ENCODE assay signal across 9 mouse cellular contexts in genomic region chr13:101760001-101760687, GRCm38 (mm10). TPM values are rescaled to one million over a fixed set of nuclear protein-coding genes. Genes with fewer than 3 reads are reported as not detected.
DNase-seq lines count a peak whose midpoint lies in the region; ATAC-seq and TF ChIP-seq lines count a peak whose summit lies in the region.
"Had no signal": no experiment of that assay in that cellular context is flagged by ENCODE, and none has a peak within 500 bp of the region (broad histone marks: within the 10 kb centered on the region; RNA-seq: fewer than 3 reads in every experiment).

No protein-coding gene starts in this region.

- ATAC-seq in kidney, embryonic 15.5 days (replicated peaks; ENCODE audit: low FRiP score), result 0 out of 2 replicates have a peak, but pooled peaks have one; percentile 26
- no peak for ATAC-seq in embryonic facial prominence, embryonic 11.5 days (replicated peaks; ENCODE audit: insufficient number of reproducible peaks, low FRiP score, low TSS enrichment, low read depth)
- ATAC-seq in liver, postnatal 0 days, result no peak
- no peak for ATAC-seq in erythroblast, adult 5-6 weeks (replicated peaks; ENCODE audit: low FRiP score, poor library complexity, severe bottlenecking)

- WGBS in kidney, embryonic 15.5 days, result 54% methylated on average over 8 of the region's 8 CpGs
- 41% methylated on average over 8 of the region's 8 CpGs for WGBS in embryonic facial prominence, embryonic 11.5 days
- WGBS in liver, postnatal 0 days (ENCODE audit: insufficient replicate concordance), result 27% methylated on average over 8 of the region's 8 CpGs

- TF ChIP-seq EP300 in CH12.LX (IDR thresholded peaks at IDR 0.05; ENCODE audit: low read length), result no peak
- TF ChIP-seq EP300 in liver, postnatal 0 days (IDR thresholded peaks at IDR 0.05; ENCODE audit: low read depth), result no peak

- H3K9me3 ChIP-seq in kidney, embryonic 15.5 days (replicated peaks), result no peaks in the 10 kb centered on the region
- H3K9me3 ChIP-seq in CH12.LX (replicated peaks; ENCODE audit: low read length), result no peaks in the 10 kb centered on the region
- H3K9me3 ChIP-seq in embryonic facial prominence, embryonic 11.5 days (replicated peaks; ENCODE audit: control insufficient read depth, low read length), result no peaks in the 10 kb centered on the region
- H3K9me3 ChIP-seq in liver, postnatal 0 days (ENCODE audit: low read length), result no peaks in the 10 kb centered on the region
- H3K9me3 ChIP-seq: limb, embryonic 15.5 days had no signal

- no peak overlapping the region for H3K9ac ChIP-seq in kidney, embryonic 15.5 days
- 0 out of 2 replicates have a peak overlapping the region, but pooled peaks have one; percentile 28 for H3K9ac ChIP-seq in CH12.LX (ENCODE audit: insufficient read depth, low read depth)
- no peak overlapping the region for H3K9ac ChIP-seq in embryonic facial prominence, embryonic 11.5 days (replicated peaks; ENCODE audit: low read length)
- no peak overlapping the region for H3K9ac ChIP-seq in liver, postnatal 0 days (replicated peaks)
- H3K9ac ChIP-seq: limb, embryonic 15.5 days had no signal

- H3K27ac ChIP-seq in kidney, embryonic 15.5 days, result peak overlapping the region; percentile 37; the same call in 1 of the 2 replicates
- H3K27ac ChIP-seq in CH12.LX (ENCODE audit: insufficient read depth, low read depth), result no peak overlapping the region
- no peak overlapping the region for H3K27ac ChIP-seq in embryonic facial prominence, embryonic 11.5 days (replicated peaks; ENCODE audit: low read depth, low read length)
- H3K27ac ChIP-seq in liver, postnatal 0 days (ENCODE audit: low read depth), result peak overlapping the region; percentile 60; the same call in 1 of the 2 replicates

- TF ChIP-seq POLR2A in CH12.LX (IDR thresholded peaks at IDR 0.05; ENCODE audit: low read depth, low read length), result no peak

- no peaks in the 10 kb centered on the region for H3K27me3 ChIP-seq in kidney, embryonic 15.5 days
- no peaks in the 10 kb centered on the region for H3K27me3 ChIP-seq in CH12.LX (replicated peaks)
- H3K27me3 ChIP-seq in embryonic facial prominence, embryonic 11.5 days (ENCODE audit: control insufficient read depth, insufficient read depth, low read length), result no peaks in the 10 kb centered on the region
- no peaks in the 10 kb centered on the region for H3K27me3 ChIP-seq in liver, postnatal 0 days (ENCODE audit: insufficient read depth, low read length)
- H3K27me3 ChIP-seq: limb, embryonic 15.5 days had no signal

- intact Hi-C loops in left cerebral cortex, postnatal 36 days (cut with DNase I), result no loop called here

- H3K4me1 ChIP-seq in kidney, embryonic 15.5 days, result peaks cover 81% of the 10 kb centered on the region
- peaks cover 19 to 77% of the 10 kb centered on the region in 2 experiments for H3K4me1 ChIP-seq in CH12.LX (ENCODE audit: control insufficient read depth in 1 of 2, insufficient read depth in 2 of 2)
- no peaks in the 10 kb centered on the region; the same call in 1 of the 2 replicates for H3K4me1 ChIP-seq in embryonic facial prominence, embryonic 11.5 days (ENCODE audit: control insufficient read depth, insufficient read depth, low read length)
- H3K4me1 ChIP-seq in liver, postnatal 0 days (ENCODE audit: insufficient read depth), result peaks cover 63% of the 10 kb centered on the region

- no peak for DNase-seq in kidney, postnatal 10 days
- no peak for DNase-seq in CH12.LX (ENCODE audit: extremely low read depth)
- peak; percentile 64 for DNase-seq in embryonic facial prominence, embryonic 11.5 days (ENCODE audit: low spot score)
- no peak for DNase-seq in liver, postnatal 0 days
- no peak for DNase-seq in right cerebral cortex, postnatal 36 days (ENCODE audit: low spot score in 2 of 2)
- no peak for DNase-seq in left cerebral cortex, postnatal 36 days (ENCODE audit: low spot score in 2 of 2)

- no peak for TF ChIP-seq RAD21 in CH12.LX (IDR thresholded peaks at IDR 0.05; ENCODE audit: low read depth, low read length)

- dilution Hi-C loops in CH12.LX (cut with MboI; ENCODE audit: extremely low pct_ligation_motif_present, extremely low pct_unique_long_range_greater_than_20kb, low sequenced_read_pairs), result no loop called here

- no peak overlapping the region for H3K4me3 ChIP-seq in kidney, embryonic 15.5 days (replicated peaks)
- H3K4me3 ChIP-seq in CH12.LX (replicated peaks in 1 of 3; ENCODE audit: low read depth in 2 of 3, low read length in 2 of 3, poor library complexity in 1 of 3), result no peak overlapping the region
- H3K4me3 ChIP-seq in embryonic facial prominence, embryonic 11.5 days (ENCODE audit: low read depth, low read length), result no peak overlapping the region
- no peak overlapping the region for H3K4me3 ChIP-seq in liver, postnatal 0 days (ENCODE audit: low read depth, low read length)
- H3K4me3 ChIP-seq: limb, embryonic 15.5 days had no signal

- 0 out of 2 replicates have a peak overlapping the region, but pooled peaks have one; percentile 14 for H3K4me2 ChIP-seq in kidney, embryonic 15.5 days
- peak overlapping the region; percentile 12; the same call in 1 of the 2 replicates for H3K4me2 ChIP-seq in CH12.LX (ENCODE audit: insufficient read depth, low read depth, poor library complexity, severe bottlenecking)
- no peak overlapping the region for H3K4me2 ChIP-seq in embryonic facial prominence, embryonic 11.5 days (ENCODE audit: low read depth, low read length)
- peak overlapping the region; percentile 36 for H3K4me2 ChIP-seq in liver, postnatal 0 days (ENCODE audit: low read depth, low read length)
- H3K4me2 ChIP-seq: limb, embryonic 15.5 days had no signal

- peaks cover 21% of the 10 kb centered on the region for H3K79me2 ChIP-seq in CH12.LX (replicated peaks; ENCODE audit: control insufficient read depth, extremely low read depth, insufficient read depth, poor library complexity, severe bottlenecking)

- in situ Hi-C loops in CH12.LX (cut with MboI; ENCODE audit: low pct_ligation_motif_present, low pct_unique_long_range_greater_than_20kb, low sequenced_read_pairs), result no loop called here

- no peak for TF ChIP-seq CTCF in CH12.LX (conservative IDR thresholded peaks at IDR 0.05 in 1 of 2, IDR thresholded peaks at IDR 0.05 in 1 of 2; ENCODE audit: low read depth in 2 of 2, low read length in 2 of 2)
- TF ChIP-seq CTCF in liver, postnatal 0 days (IDR thresholded peaks at IDR 0.05; ENCODE audit: low read depth), result no peak

- H3K36me3 ChIP-seq in kidney, embryonic 15.5 days, result peaks cover 23% of the 10 kb centered on the region
- peaks cover 10 to 44% of the 10 kb centered on the region in 2 experiments for H3K36me3 ChIP-seq in CH12.LX (replicated peaks in 1 of 2; ENCODE audit: control insufficient read depth in 1 of 2, insufficient read depth in 1 of 2, low read length in 1 of 2)
- H3K36me3 ChIP-seq in embryonic facial prominence, embryonic 11.5 days (replicated peaks; ENCODE audit: control insufficient read depth, insufficient read depth, low read depth, low read length), result no peaks in the 10 kb centered on the region
- peaks cover 17% of the 10 kb centered on the region for H3K36me3 ChIP-seq in liver, postnatal 0 days (replicated peaks; ENCODE audit: insufficient read depth, low read length)

TF ChIP-seq in CH12.LX, 34 proteins besides CTCF, POLR2A, EP300 and RAD21:
- TF ChIP-seq CHD2 (IDR thresholded peaks at IDR 0.05; ENCODE audit: low read length), result no peak
- no peak for TF ChIP-seq ZMIZ1 (IDR thresholded peaks at IDR 0.05; ENCODE audit: low read depth, low read length)
- TF ChIP-seq ETS1 (conservative IDR thresholded peaks at IDR 0.05; ENCODE audit: low read depth, low read length), result no peak
- TF ChIP-seq ZNF384 (IDR thresholded peaks at IDR 0.05; ENCODE audit: low read depth, low read length), result no peak
- no peak for TF ChIP-seq NRF1 (IDR thresholded peaks at IDR 0.05; ENCODE audit: low read depth, low read length)
- no peak for TF ChIP-seq TCF12 (IDR thresholded peaks at IDR 0.05; ENCODE audit: low read depth, low read length)
- no peak for TF ChIP-seq BHLHE40 (IDR thresholded peaks at IDR 0.05; ENCODE audit: low read depth, low read length)
- no peak for TF ChIP-seq POLR2AphosphoS2 (IDR thresholded peaks at IDR 0.05; ENCODE audit: low read depth, low read length)
- TF ChIP-seq IRF4 (IDR thresholded peaks at IDR 0.05; ENCODE audit: low read depth, low read length), result no peak
- no peak for TF ChIP-seq MEF2A (IDR thresholded peaks at IDR 0.05; ENCODE audit: borderline replicate concordance, low read depth, low read length)
- TF ChIP-seq JUN (IDR thresholded peaks at IDR 0.05; ENCODE audit: insufficient read depth, low read depth, low read length), result no peak
- no peak for TF ChIP-seq E2F4 (IDR thresholded peaks at IDR 0.05; ENCODE audit: insufficient replicate concordance, low read depth, low read length)
- no peak for TF ChIP-seq PAX5 (IDR thresholded peaks at IDR 0.05; ENCODE audit: low read length)

RNA-seq across cellular contexts. Expression of gene Pik3r1, which starts 7.9 kb away (rescaled TPM):
- 40.3 and 40.9 TPM in 2 replicates for polyA plus RNA-seq in kidney, embryonic 15.5 days (2015; fragmentation: Nextera tagmentation; extraction: Ambion mirVana)
- total RNA-seq in CH12.LX (2012; rRNA removed) (17.0 and 17.5 TPM in 2 replicates), CH12.LX (2014; rRNA removed) (20.2 and 21.0 TPM in 2 replicates)
- polyA plus RNA-seq in CH12.LX (2012; ENCODE audit: insufficient read length, low read depth), result 19.3 and 20.9 TPM in 2 replicates
- polyA plus RNA-seq in embryonic facial prominence, embryonic 11.5 days (2014; fragmentation: Nextera tagmentation; extraction: Ambion mirVana), result 17.0 and 20.6 TPM in 2 replicates
- 18.0 and 18.5 TPM in 2 replicates for polyA plus RNA-seq in liver, postnatal 0 days (2015; fragmentation: Nextera tagmentation; extraction: Ambion mirVana)
- total RNA-seq in left cerebral cortex, postnatal 36 days (2021), result 100 to 1,000 TPM; 147 to 153 TPM
- total RNA-seq in erythroblast, adult 5-6 weeks (2015; ENCODE audit: low replicate concordance), result 251 and 274 TPM in 2 replicates
- 546 and 697 TPM in 2 replicates for total RNA-seq in erythroblast, adult 5-6 weeks (2017; ENCODE audit: low replicate concordance)

Comparison
In these comparisons a context has a peak if more than half of its experiments do, and no peak if none do; other contexts are left out.
1. H3K27ac ChIP-seq: peak in kidney, embryonic 15.5 days (single experiment) and liver, postnatal 0 days (single experiment); none in CH12.LX (single experiment) and embryonic facial prominence, embryonic 11.5 days (single experiment).